8 mouse cellular contexts compared by ENCODE assay signal in the genomic region with DNA sequence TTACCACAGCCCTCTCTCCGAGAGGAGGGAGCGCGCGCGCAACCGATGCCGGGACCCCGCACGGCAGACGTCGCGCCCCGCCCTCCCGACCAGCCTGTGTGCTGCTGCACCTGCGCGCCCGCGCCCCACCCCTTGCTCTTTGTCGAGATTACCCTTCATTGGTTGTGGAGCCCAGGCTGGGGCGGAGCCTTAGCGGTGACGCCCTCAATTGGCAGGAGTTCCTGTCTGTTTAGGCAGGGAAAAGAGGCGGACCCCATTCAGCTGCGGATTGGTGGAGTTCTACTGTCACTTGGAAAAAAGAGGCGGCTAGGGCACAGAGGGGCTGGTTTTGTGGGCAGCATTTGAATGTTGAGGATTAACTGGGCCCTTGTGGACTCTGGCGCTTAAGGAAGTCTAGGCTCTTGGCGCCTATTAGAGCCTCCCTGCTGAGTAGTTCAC. TPM values are rescaled to one million over a fixed set of nuclear protein-coding genes. Genes with fewer than 3 reads are reported as not detected.
DNase-seq lines count a peak whose midpoint lies in the region; ATAC-seq and TF ChIP-seq lines count a peak whose summit lies in the region.

No protein-coding gene starts in this region.

- H3K27me3 ChIP-seq in ES-Bruce4 (ENCODE audit: control insufficient read depth, insufficient read depth, low read length, poor library complexity, severe bottlenecking), result no peaks in the 10 kb centered on the region
- H3K27me3 ChIP-seq in forebrain, embryonic 13.5 days, result no peaks in the 10 kb centered on the region
- no peaks in the 10 kb centered on the region for H3K27me3 ChIP-seq in liver, postnatal 0 days (ENCODE audit: insufficient read depth, low read length)
- H3K27me3 ChIP-seq in neural tube, embryonic 14.5 days (ENCODE audit: control insufficient read depth, insufficient read depth, low read length), result no peaks in the 10 kb centered on the region

- no peak for TF ChIP-seq EP300 in ES-Bruce4 (IDR thresholded peaks at IDR 0.05; ENCODE audit: insufficient read depth, low read depth, low read length)
- no peak for TF ChIP-seq EP300 in liver, postnatal 0 days (IDR thresholded peaks at IDR 0.05; ENCODE audit: low read depth)

- H3K9ac ChIP-seq in ES-Bruce4 (ENCODE audit: low read depth, poor library complexity, severe bottlenecking), result peak overlapping the region; percentile 91
- H3K9ac ChIP-seq in forebrain, embryonic 13.5 days, result peak overlapping the region; percentile 77
- H3K9ac ChIP-seq in liver, postnatal 0 days (replicated peaks), result peak overlapping the region; percentile 78
- peak overlapping the region; percentile 82 for H3K9ac ChIP-seq in neural tube, embryonic 14.5 days (replicated peaks; ENCODE audit: low read depth, low read length)

- no peaks in the 10 kb centered on the region for H3K36me3 ChIP-seq in ES-Bruce4 (ENCODE audit: control insufficient read depth, insufficient read depth, low read length, poor library complexity, severe bottlenecking)
- no peaks in the 10 kb centered on the region for H3K36me3 ChIP-seq in forebrain, embryonic 13.5 days (ENCODE audit: poor library complexity, severe bottlenecking)
- H3K36me3 ChIP-seq in liver, postnatal 0 days (replicated peaks; ENCODE audit: insufficient read depth, low read length), result no peaks in the 10 kb centered on the region
- H3K36me3 ChIP-seq in neural tube, embryonic 14.5 days (ENCODE audit: control insufficient read depth, insufficient read depth, low read length), result no peaks in the 10 kb centered on the region

- DNase-seq in heart, postnatal 10 days, result peak; percentile 97 to 98
- peak; percentile 76 for DNase-seq in large intestine, adult 2 months (ENCODE audit: low read depth, low spot score)
- peak; percentile 97 for DNase-seq in liver, postnatal 0 days
- peak; percentile 96 for DNase-seq in testis, postnatal 10 days (ENCODE audit: low spot score)

- intact Hi-C loops in heart, postnatal 10 days (cut with DNase I), result loop anchor here (10.0 kb wide), 1 partner anchor 61 kb away; a partner anchor contains a TSS

- peak overlapping the region; percentile 47 for H3K4me2 ChIP-seq in forebrain, embryonic 13.5 days
- H3K4me2 ChIP-seq in liver, postnatal 0 days (ENCODE audit: low read depth, low read length), result peak overlapping the region; percentile 68
- peak overlapping the region; percentile 38 for H3K4me2 ChIP-seq in neural tube, embryonic 14.5 days (ENCODE audit: low read depth, low read length)

- 21% methylated on average over 10 of the region's 27 CpGs for WGBS in forebrain, embryonic 13.5 days
- WGBS in large intestine, adult 2 months, result 20% methylated on average over 26 of the region's 27 CpGs
- 9% methylated on average over 26 of the region's 27 CpGs for WGBS in liver, postnatal 0 days (ENCODE audit: insufficient replicate concordance)
- 13% methylated on average over 20 of the region's 27 CpGs for WGBS in neural tube, embryonic 14.5 days

- H3K4me1 ChIP-seq in ES-Bruce4 (ENCODE audit: control insufficient read depth, insufficient read depth, low read length), result no peaks in the 10 kb centered on the region
- H3K4me1 ChIP-seq in forebrain, embryonic 13.5 days, result peaks cover 17% of the 10 kb centered on the region
- peaks cover 6% of the 10 kb centered on the region; the same call in 1 of the 2 replicates for H3K4me1 ChIP-seq in liver, postnatal 0 days (ENCODE audit: insufficient read depth)
- H3K4me1 ChIP-seq in neural tube, embryonic 14.5 days (ENCODE audit: control insufficient read depth, insufficient read depth, low read length), result no peaks in the 10 kb centered on the region

- TF ChIP-seq POLR2A in ES-Bruce4 (IDR thresholded peaks at IDR 0.05; ENCODE audit: insufficient read depth, low read length), result no peak

- H3K9me3 ChIP-seq in ES-Bruce4 (replicated peaks; ENCODE audit: control insufficient read depth, insufficient read depth, low read length, poor library complexity, severe bottlenecking), result no peaks in the 10 kb centered on the region
- no peaks in the 10 kb centered on the region for H3K9me3 ChIP-seq in forebrain, embryonic 13.5 days (replicated peaks)
- H3K9me3 ChIP-seq in liver, postnatal 0 days (ENCODE audit: low read length), result no peaks in the 10 kb centered on the region
- H3K9me3 ChIP-seq in neural tube, embryonic 14.5 days (ENCODE audit: control insufficient read depth, low read length), result no peaks in the 10 kb centered on the region

- H3K27ac ChIP-seq in ES-Bruce4 (ENCODE audit: insufficient read depth, low read length), result peak overlapping the region; percentile 82
- H3K27ac ChIP-seq in forebrain, embryonic 13.5 days, result peak overlapping the region; percentile 97
- peak overlapping the region; percentile 95 for H3K27ac ChIP-seq in liver, postnatal 0 days (ENCODE audit: low read depth)
- peak overlapping the region; percentile 95 for H3K27ac ChIP-seq in neural tube, embryonic 14.5 days (ENCODE audit: low read depth, low read length)

- ATAC-seq in cerebellum, adult (ENCODE audit: insufficient number of reproducible peaks, low FRiP score, low TSS enrichment), result peak; percentile 96
- peak; percentile 99 for ATAC-seq in forebrain, embryonic 13.5 days
- peak; percentile 99 for ATAC-seq in liver, postnatal 0 days
- ATAC-seq in neural tube, embryonic 14.5 days (ENCODE audit: low read depth), result peak; percentile 99

- no peak for TF ChIP-seq CTCF in ES-Bruce4 (IDR thresholded peaks at IDR 0.05; ENCODE audit: low read depth, low read length)
- TF ChIP-seq CTCF in liver, postnatal 0 days (IDR thresholded peaks at IDR 0.05; ENCODE audit: low read depth), result no peak

- H3K4me3 ChIP-seq in ES-Bruce4 (ENCODE audit: low read depth, low read length), result no peak overlapping the region; the same call in 1 of the 2 replicates
- H3K4me3 ChIP-seq in forebrain, embryonic 13.5 days, result peak overlapping the region; percentile 56
- peak overlapping the region; percentile 77 for H3K4me3 ChIP-seq in liver, postnatal 0 days (ENCODE audit: low read depth, low read length)
- H3K4me3 ChIP-seq in neural tube, embryonic 14.5 days (ENCODE audit: low read depth, low read length), result peak overlapping the region; percentile 49

RNA-seq across cellular contexts. Expression of a gene that starts 41.6 kb away (rescaled TPM):
- not detected in 2 replicates for polyA plus RNA-seq in ES-Bruce4 (2011; ENCODE audit: insufficient read depth, insufficient read length, low read depth, missing spikeins)
- polyA plus RNA-seq in forebrain, embryonic 13.5 days (2015; fragmentation: Nextera tagmentation; extraction: Ambion mirVana), result not detected in 2 replicates
- not detected for total RNA-seq in heart, postnatal 10 days (2021)
- not detected in 2 replicates for polyA plus RNA-seq in large intestine, adult 2 months (2012; rRNA removed)
- not detected in 2 replicates for polyA plus RNA-seq in liver, postnatal 0 days (2015; fragmentation: Nextera tagmentation; extraction: Ambion mirVana)
- polyA plus RNA-seq in neural tube, embryonic 14.5 days (2014; fragmentation: Nextera tagmentation; extraction: Ambion mirVana), result not detected in 2 replicates

RNA-seq across cellular contexts. Expression of a gene that starts 49.5 kb away (rescaled TPM):
- polyA plus RNA-seq in ES-Bruce4 (2011; ENCODE audit: insufficient read depth, insufficient read length, low read depth, missing spikeins), result 21.5 and 22.7 TPM in 2 replicates
- polyA plus RNA-seq in forebrain, embryonic 13.5 days (2015; fragmentation: Nextera tagmentation; extraction: Ambion mirVana), result 17.7 and 18.3 TPM in 2 replicates
- total RNA-seq in heart, postnatal 10 days (2021), result 10 to 100 TPM; 32.9 to 34.3 TPM
- polyA plus RNA-seq in large intestine, adult 2 months (2012; rRNA removed), result 3.1 and 3.3 TPM in 2 replicates
- polyA plus RNA-seq in liver, postnatal 0 days (2015; fragmentation: Nextera tagmentation; extraction: Ambion mirVana), result 4.7 and 5.4 TPM in 2 replicates
- 16.3 and 16.4 TPM in 2 replicates for polyA plus RNA-seq in neural tube, embryonic 14.5 days (2014; fragmentation: Nextera tagmentation; extraction: Ambion mirVana)
